Mouse (Mus musculus) forebrain, embryonic 14.5 days (tissue): ENCODE data around the gene Olfr77. TPM values are rescaled to one million over a fixed set of nuclear protein-coding genes. Genes with fewer than 3 reads are reported as not detected.

Experiments used
- ATAC-seq: fragments of 200-750 bp; cut with Nextera tagmentation; 2 replicates; pipeline ENCODE4 v1.8.0; 2017; ENCODE audit warnings: mild to moderate bottlenecking, moderate library complexity
- DNase-seq: peaks from one replicate; pipeline ENCODE4 v3.0.0-alpha.2; 2015; ENCODE audit warnings: low spot score
- H3K27ac ChIP-seq: fragments of 300-500 bp; sonication (generic); 2 replicates; pipeline ENCODE4 v1.5.1; 2014; ENCODE audit warnings: low read depth, mild to moderate bottlenecking, control low read depth, low read length, moderate library complexity
- H3K27me3 ChIP-seq: fragments of 300-500 bp; sonication (generic); replicated peaks from 2 replicates; pipeline ENCODE4 v1.6.1; 2014; ENCODE audit warnings: low read length, control low read depth, mixed read lengths; ENCODE audit not compliant: control insufficient read depth, insufficient read depth
- H3K36me3 ChIP-seq: fragments of 300-500 bp; sonication (generic); 2 replicates; pipeline ENCODE4 v1.6.1; 2014; ENCODE audit warnings: low read length, control low read depth; ENCODE audit not compliant: control insufficient read depth, insufficient read depth
- H3K4me1 ChIP-seq: fragments of 300-500 bp; sonication (generic); 2 replicates; pipeline ENCODE4 v1.6.1; 2014; ENCODE audit warnings: antibody characterized with exemption, low read length, control low read depth; ENCODE audit not compliant: control insufficient read depth, insufficient read depth
- H3K4me2 ChIP-seq: fragments of 300-500 bp; sonication (generic); 2 replicates; pipeline ENCODE4 v1.6.1; 2014; ENCODE audit warnings: mild to moderate bottlenecking, control low read depth, low read length
- H3K4me3 ChIP-seq: fragments of 300-500 bp; sonication (generic); 2 replicates; pipeline ENCODE4 v1.5.1; 2014; ENCODE audit warnings: low read depth, low read length, control low read depth
- H3K9ac ChIP-seq: fragments of 300-500 bp; sonication (generic); 2 replicates; pipeline ENCODE4 v1.6.1; 2014; ENCODE audit warnings: mild to moderate bottlenecking, low read length, control low read depth, moderate library complexity
- H3K9me3 ChIP-seq: fragments of 300-500 bp; sonication (generic); replicated peaks from 2 replicates; pipeline ENCODE4 v1.6.1; 2016; ENCODE audit warnings: low read length, control low read depth, mixed read lengths; ENCODE audit not compliant: control insufficient read depth
- WGBS: fragments of 180-500 bp; shearing (Covaris S2); extraction: QIAGEN DNeasy Blood & Tissue Kit; methylation state at CpG from one replicate; pipeline ENCODE4 v1.1.7; 2014; 5-methylcytosine and 5-hydroxymethylcytosine counted together
- polyA plus RNA-seq: library from polyadenylated mRNA; unstranded; fragments of >200 nt; fragmentation: Nextera tagmentation; extraction: Ambion mirVana; gene quantifications from 2 replicates; pipeline ENCODE4 v1.2.1, GENCODE M21; 2014

Gene Olfr77
- polyA plus RNA-seq, result 0.17 and 0.22 TPM in 2 replicates

DNA sequence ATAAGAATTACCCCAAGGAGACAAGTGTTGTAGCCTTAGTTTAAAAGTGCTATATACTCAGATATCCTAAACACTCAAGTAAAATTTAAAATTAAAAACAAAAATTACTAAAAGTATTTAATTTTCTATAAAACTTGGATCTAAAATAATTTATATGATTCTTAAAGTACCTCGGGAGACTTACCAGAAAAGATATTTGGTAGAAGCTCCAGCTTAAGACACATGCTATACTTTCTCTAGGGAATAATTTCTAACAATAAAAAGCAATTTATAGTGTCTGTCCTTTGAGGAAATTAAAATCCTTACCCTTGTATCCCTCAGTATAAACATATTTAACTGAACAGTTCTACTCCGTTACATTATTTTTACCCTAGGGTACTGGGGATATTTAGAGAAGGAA lies at the start of gene Olfr77:
Olfr77 (plus strand) TSS at position 301 of the 400 bp plus-strand sequence.
- no peak for DNase-seq
- 94% methylated on average over 2 of the region's 2 CpGs for WGBS
- Histone ChIP-seq H3K4me3 (no peak within 1 kb of the TSS), H3K27me3 (no peaks in the 10 kb centered on the region), H3K9me3 (peaks cover 4% of the 10 kb centered on the region; the same call in 1 of the 2 replicates), H3K27ac (no peak within 1 kb of the TSS), H3K36me3 (no peaks in the 10 kb centered on the region), H3K4me1 (no peaks in the 10 kb centered on the region), H3K4me2 (no peak within 1 kb of the TSS), H3K9ac (no peak within 1 kb of the TSS)
- no peak for ATAC-seq

DNA sequence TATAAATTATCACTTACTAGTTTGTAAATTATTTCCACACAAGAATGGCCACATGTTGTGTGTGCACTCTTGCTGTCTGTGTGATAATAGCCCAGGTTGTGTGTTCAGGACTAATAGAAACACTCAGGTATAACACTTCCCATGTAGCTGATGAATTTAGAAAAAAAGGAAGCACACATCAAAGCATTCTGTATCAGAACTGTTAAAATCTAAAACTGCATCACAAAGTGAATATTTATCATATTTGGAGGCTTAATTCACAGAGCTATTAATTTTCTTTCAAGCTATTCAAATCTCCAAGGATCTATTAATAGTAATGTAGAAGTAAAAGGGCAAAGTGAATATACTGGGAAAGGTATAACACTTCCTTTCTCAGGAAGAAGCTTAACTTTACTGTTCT lies 28.8 kb upstream of the Olfr77 start, which contains the start of gene Olfr862:
Olfr862 (minus strand) TSS at position 101 of the 400 bp plus-strand sequence.
- Histone ChIP-seq H3K4me3 (no peak within 1 kb of the TSS), H3K36me3 (no peaks in the 10 kb centered on the region), H3K4me2 (no peak within 1 kb of the TSS), H3K27me3 (no peaks in the 10 kb centered on the region), H3K9me3 (peaks cover 3% of the 10 kb centered on the region; the same call in 1 of the 2 replicates), H3K27ac (no peak within 1 kb of the TSS), H3K9ac (no peak within 1 kb of the TSS), H3K4me1 (no peaks in the 10 kb centered on the region)
- no peak for DNase-seq
- no peak for ATAC-seq

DNA sequence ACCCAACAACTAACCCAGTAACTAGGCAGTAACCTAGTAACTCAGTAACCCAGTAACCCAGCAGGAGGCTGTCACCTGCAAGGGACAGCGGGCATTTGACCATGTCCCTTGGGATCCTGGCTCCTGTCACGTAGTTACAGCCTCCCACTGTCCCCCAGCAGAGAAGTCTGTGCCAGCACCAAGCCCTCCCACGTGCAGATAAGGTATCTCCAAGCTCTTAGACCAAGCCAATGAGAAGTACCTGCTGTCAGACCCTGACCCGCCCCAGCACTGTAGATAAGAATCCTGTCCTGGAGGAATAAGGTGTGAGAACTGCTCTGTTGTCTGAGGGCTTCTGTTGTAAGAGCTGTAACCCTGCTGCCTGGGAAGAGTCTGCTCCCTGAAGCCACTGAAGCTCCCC lies 5.5 kb upstream of the Olfr77 start:
- H3K4me1 ChIP-seq, result no peaks in the 10 kb centered on the region
- DNase-seq, result no peak
- no peaks in the 10 kb centered on the region for H3K36me3 ChIP-seq
- H3K9ac ChIP-seq, result no peak overlapping the region
- no peak for ATAC-seq
- no peaks in the 10 kb centered on the region for H3K27me3 ChIP-seq
- no peak overlapping the region for H3K4me2 ChIP-seq
- peaks cover 5% of the 10 kb centered on the region for H3K9me3 ChIP-seq
- 69% methylated on average over 4 of the region's 4 CpGs for WGBS
- no peak overlapping the region for H3K27ac ChIP-seq
- H3K4me3 ChIP-seq, result no peak overlapping the region

Other genes starting within 250 kb of the Olfr77 start
- gene Olfr857, start 207.4 kb upstream of the Olfr77 start, polyA plus RNA-seq, result not detected in 2 replicates
- gene Olfr58, start 136.6 kb upstream of the Olfr77 start, polyA plus RNA-seq, result not detected in 2 replicates
- gene Olfr859, start 112.0 kb upstream of the Olfr77 start, polyA plus RNA-seq, result not detected in 2 replicates
- gene Olfr860, start 67.1 kb upstream of the Olfr77 start, polyA plus RNA-seq, result not detected in 2 replicates
- gene Olfr862, start 28.9 kb upstream of the Olfr77 start, polyA plus RNA-seq, result not detected in 2 replicates
- gene Olfr866, start 111.2 kb downstream of the Olfr77 start, polyA plus RNA-seq, result not detected in 2 replicates
- gene Olfr867, start 140.7 kb downstream of the Olfr77 start, polyA plus RNA-seq, result not detected in 2 replicates
- gene Olfr868, start 181.8 kb downstream of the Olfr77 start, polyA plus RNA-seq, result not detected in 2 replicates
- not detected in 2 replicates for gene Olfr869, start 212.1 kb downstream of the Olfr77 start, polyA plus RNA-seq